Mouse (Mus musculus) thymus, adult 2 months (tissue): ENCODE results near the gene Mmp25. TPM values are rescaled to one million over a fixed set of nuclear protein-coding genes. Genes with fewer than 3 reads are reported as not detected.

Experiments used
- DNase-seq: peaks from one replicate; pipeline ENCODE4 v3.0.0; 2021
- H3K27ac ChIP-seq: fragments of 200-500 bp; 2 replicates; pipeline ENCODE4 v1.5.1; 2012; ENCODE audit warnings: low read length, control low read depth; ENCODE audit not compliant: control insufficient read depth, insufficient read depth
- H3K27me3 ChIP-seq: fragments of 200-500 bp; 2 replicates; pipeline ENCODE4 v1.6.1; 2012; ENCODE audit warnings: mild to moderate bottlenecking, low read length, moderate library complexity, mixed read lengths; ENCODE audit not compliant: control insufficient read depth, insufficient read depth
- H3K36me3 ChIP-seq: fragments of 200-500 bp; 2 replicates; pipeline ENCODE4 v1.6.1; 2012; ENCODE audit warnings: mild to moderate bottlenecking, low read length, moderate library complexity; ENCODE audit not compliant: control insufficient read depth, insufficient read depth
- H3K4me1 ChIP-seq: fragments of 200-500 bp; replicated peaks from 2 replicates; pipeline ENCODE4 v1.6.1; 2012; ENCODE audit warnings: low read length; ENCODE audit not compliant: control insufficient read depth, insufficient read depth
- H3K4me3 ChIP-seq: fragments of 200-500 bp; 2 replicates; pipeline ENCODE4 v1.5.1; 2012; ENCODE audit warnings: mild to moderate bottlenecking, low read length, control low read depth, moderate library complexity; ENCODE audit not compliant: control insufficient read depth, insufficient read depth
- CTCF ChIP-seq: fragments of 200-500 bp; IDR thresholded peaks from 2 replicates; pipeline ENCODE4 v1.5.1; 2012; ENCODE audit warnings: mild to moderate bottlenecking, control low read depth, low read length, moderate library complexity, borderline replicate concordance; ENCODE audit not compliant: control insufficient read depth, poor library complexity, insufficient read depth; ENCODE audit errors: extremely low read depth
- POLR2A ChIP-seq: fragments of 200-500 bp; IDR thresholded peaks from 2 replicates; pipeline ENCODE4 v1.6.1; 2012; ENCODE audit warnings: mild to moderate bottlenecking, low read length, control low read depth, moderate library complexity; ENCODE audit not compliant: control insufficient read depth, poor library complexity, insufficient read depth; ENCODE audit errors: extremely low read depth
- WGBS: fragments of 180-500 bp; shearing (Covaris S2); methylation state at CpG from one replicate; pipeline ENCODE4 v1.1.7; 2018; 5-methylcytosine and 5-hydroxymethylcytosine counted together
- polyA plus RNA-seq: library from polyadenylated mRNA; depleted of rRNA; stranded (reverse); fragments of >200 nt; gene quantifications from 2 replicates; pipeline ENCODE4 v1.2.3, GENCODE M21; 2012; rRNA removed

Gene Mmp25
- 7.2 and 7.4 TPM in 2 replicates for polyA plus RNA-seq

GRCm38 (mm10) chr17:23644613-23645495, at the start of gene Mmp25:
Mmp25 (minus strand) TSS chr17:23645277.
- TF ChIP-seq POLR2A (no peak), CTCF (no peak)
- WGBS: 4% methylated on average over 58 of the region's 58 CpGs
- no peak for DNase-seq
- Histone ChIP-seq H3K27ac (no peak within 1 kb of the TSS), H3K4me3 (peak within 1 kb of the TSS; percentile 1; the same call in 1 of the 2 replicates), H3K27me3 (peaks cover 8% of the 10 kb centered on the region), H3K4me1 (peaks cover 6% of the 10 kb centered on the region; the same call in 1 of the 2 replicates), H3K36me3 (no peaks in the 10 kb centered on the region)

- no peak overlapping the region for H3K27ac ChIP-seq
- no peak overlapping the region for H3K4me3 ChIP-seq
- TF ChIP-seq POLR2A (no peak), CTCF (no peak)
- H3K36me3 ChIP-seq: no peaks in the 10 kb centered on the region
- no peak for DNase-seq
- H3K4me1 ChIP-seq: peaks cover 4% of the 10 kb centered on the region; the same call in 1 of the 2 replicates
- H3K27me3 ChIP-seq: peaks cover 4% of the 10 kb centered on the region; the same call in 1 of the 2 replicates
- 96% methylated on average over 1 of the region's 1 CpGs for WGBS
Observed at GRCm38 (mm10) chr17:23694491-23694890, 49.4 kb upstream of the Mmp25 start.

GRCm38 (mm10) chr17:23683856-23684672, 39.0 kb upstream of the Mmp25 start, which contains the start of gene Cldn9:
Cldn9 (minus strand) TSS chr17:23684026.
- Histone ChIP-seq H3K36me3 (no peaks in the 10 kb centered on the region), H3K27me3 (peaks cover 7% of the 10 kb centered on the region; the same call in 1 of the 2 replicates), H3K4me3 (no peak within 1 kb of the TSS), H3K4me1 (peaks cover 3% of the 10 kb centered on the region), H3K27ac (no peak within 1 kb of the TSS)
- WGBS: 50% methylated on average over 15 of the region's 15 CpGs
- TF ChIP-seq POLR2A: no peak
- TF ChIP-seq CTCF: no peak
- DNase-seq: no peak

GRCm38 (mm10) chr17:23683226-23683625, 38.1 kb upstream of the Mmp25 start:
- Histone ChIP-seq H3K27ac (no peak overlapping the region), H3K4me1 (peaks cover 3% of the 10 kb centered on the region), H3K4me3 (no peak overlapping the region), H3K27me3 (peaks cover 7% of the 10 kb centered on the region; the same call in 1 of the 2 replicates), H3K36me3 (no peaks in the 10 kb centered on the region)
- WGBS: 75% methylated on average over 15 of the region's 15 CpGs
- no peak for DNase-seq
- TF ChIP-seq CTCF: no peak
- TF ChIP-seq POLR2A: no peak

GRCm38 (mm10) chr17:23682530-23682929, 37.5 kb upstream of the Mmp25 start:
- TF ChIP-seq POLR2A: no peak
- TF ChIP-seq CTCF: no peak
- 94% methylated on average over 3 of the region's 3 CpGs for WGBS
- DNase-seq: no peak

GRCm38 (mm10) chr17:23682092-23682491, 37.0 kb upstream of the Mmp25 start:
- Histone ChIP-seq H3K4me3 (no peak overlapping the region), H3K4me1 (peaks cover 3% of the 10 kb centered on the region), H3K36me3 (no peaks in the 10 kb centered on the region), H3K27me3 (peaks cover 7% of the 10 kb centered on the region; the same call in 1 of the 2 replicates), H3K27ac (no peak overlapping the region)
- no peak for DNase-seq
- no peak for TF ChIP-seq CTCF
- no peak for TF ChIP-seq POLR2A
- 85% methylated on average over 4 of the region's 4 CpGs for WGBS

More at GRCm38 (mm10) chr17:23682530-23682929, 37.5 kb upstream of the Mmp25 start:
- Histone ChIP-seq H3K27ac (no peak overlapping the region), H3K27me3 (peaks cover 7% of the 10 kb centered on the region; the same call in 1 of the 2 replicates), H3K4me1 (peaks cover 3% of the 10 kb centered on the region), H3K4me3 (no peak overlapping the region), H3K36me3 (no peaks in the 10 kb centered on the region)
